Mouse (Mus musculus): ENCODE results near the gene Tlx1.

DNA sequence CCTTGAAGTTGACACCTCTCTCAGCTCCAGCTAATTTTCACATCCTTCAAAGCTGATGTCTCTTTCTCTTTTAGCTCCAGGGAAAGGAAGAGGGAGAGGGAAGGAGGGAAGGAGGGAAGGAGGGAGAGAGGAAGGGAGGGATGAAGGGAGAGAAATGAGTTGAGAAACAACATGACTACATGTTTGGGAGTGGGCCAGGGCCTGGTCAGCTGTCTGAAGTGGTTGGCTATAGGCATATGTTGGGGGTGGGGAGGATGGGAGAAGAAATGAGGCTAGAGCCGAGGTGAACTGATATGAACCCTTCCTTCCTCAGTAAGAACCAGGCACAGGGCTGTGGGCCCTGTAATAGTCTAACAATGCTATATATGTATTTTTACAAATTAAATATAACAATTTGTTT is 44.9 kb upstream of the Tlx1 start:
- TF ChIP-seq CTCF (conservative IDR thresholded peaks at IDR 0.05; ENCODE audit: low read length) (no peak), POU5F1 (IDR thresholded peaks at IDR 0.05; ENCODE audit: borderline replicate concordance, low read length) (no peak), NANOG (IDR thresholded peaks at IDR 0.05; ENCODE audit: borderline replicate concordance, low read length) (no peak)
